Mouse (Mus musculus) forebrain, embryonic 12.5 days (tissue): ENCODE measurements around the gene St6galnac5. TPM values are rescaled to one million over a fixed set of nuclear protein-coding genes. Genes with fewer than 3 reads are reported as not detected.

Experiments used
- ATAC-seq: fragments of 200-750 bp; cut with Nextera tagmentation; 2 replicates; pipeline ENCODE4 v1.8.0; 2017; ENCODE audit warnings: moderate TSS enrichment; ENCODE audit not compliant: low FRiP score
- H3K27ac ChIP-seq: fragments of 300-500 bp; sonication (generic); 2 replicates; pipeline ENCODE4 v1.5.1; 2016; ENCODE audit warnings: mild to moderate bottlenecking
- H3K27me3 ChIP-seq: fragments of 300-500 bp; sonication (generic); 2 replicates; pipeline ENCODE4 v1.6.1; 2016; ENCODE audit warnings: mild to moderate bottlenecking
- H3K36me3 ChIP-seq: fragments of 300-500 bp; sonication (generic); replicated peaks from 2 replicates; pipeline ENCODE4 v1.6.1; 2016; ENCODE audit warnings: mild to moderate bottlenecking
- H3K4me1 ChIP-seq: fragments of 300-500 bp; sonication (generic); 2 replicates; pipeline ENCODE4 v1.6.1; 2016
- H3K4me2 ChIP-seq: fragments of 300-500 bp; sonication (generic); 2 replicates; pipeline ENCODE4 v1.6.1; 2016; ENCODE audit warnings: mild to moderate bottlenecking, moderate library complexity
- H3K4me3 ChIP-seq: fragments of 300-500 bp; sonication (generic); replicated peaks from 2 replicates; pipeline ENCODE4 v1.5.1; 2016; ENCODE audit warnings: mild to moderate bottlenecking
- H3K9ac ChIP-seq: fragments of 300-500 bp; sonication (generic); 2 replicates; pipeline ENCODE4 v1.6.1; 2016; ENCODE audit warnings: mild to moderate bottlenecking
- H3K9me3 ChIP-seq: fragments of 300-500 bp; sonication (generic); 2 replicates; pipeline ENCODE4 v1.6.1; 2016
- WGBS: fragments of 180-500 bp; shearing (Covaris S2); methylation state at CpG from one replicate; pipeline ENCODE4 v1.1.7; 2016; 5-methylcytosine and 5-hydroxymethylcytosine counted together
- polyA plus RNA-seq: library from polyadenylated mRNA; unstranded; fragments of >200 nt; fragmentation: Nextera tagmentation; extraction: Ambion mirVana; gene quantifications from 2 replicates; pipeline ENCODE4 v1.2.1, GENCODE M21; 2016

Gene St6galnac5
- polyA plus RNA-seq, 1 experiment from 2014 or later, result 3.4 TPM

DNA sequence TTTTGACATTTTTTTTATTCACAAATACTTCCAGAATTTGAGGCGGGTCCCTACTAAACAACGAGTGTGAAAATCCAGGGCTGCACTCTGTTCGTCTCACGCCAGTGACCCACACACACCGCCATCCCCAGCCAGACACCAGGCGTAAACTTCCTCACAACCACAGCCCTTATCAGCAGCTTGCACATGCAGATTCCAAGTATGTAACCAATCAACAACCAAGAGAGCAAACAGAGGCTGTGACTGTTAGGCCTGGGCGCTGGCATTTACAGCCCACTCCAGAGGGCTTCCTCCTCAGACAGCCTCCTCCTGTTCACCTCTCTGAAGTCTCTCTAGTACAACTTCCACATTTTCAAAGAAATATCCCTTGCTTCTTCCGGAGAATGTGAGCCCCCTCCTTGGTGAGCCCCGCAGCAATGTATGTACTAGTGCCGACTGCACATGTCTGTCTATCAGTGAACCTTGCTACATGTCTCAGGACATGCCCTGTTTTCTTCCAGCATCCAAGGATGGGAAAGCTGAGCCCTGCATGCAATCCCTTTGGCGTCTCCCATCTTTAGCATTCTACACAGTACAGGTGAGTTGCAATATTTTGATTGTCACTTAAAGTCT lies 2.5 kb downstream of the St6galnac5 start:
- 0 out of 2 replicates have a peak, but pooled peaks have one; percentile 5 for ATAC-seq
- H3K9me3 ChIP-seq, result no peaks in the 10 kb centered on the region
- H3K4me1 ChIP-seq, result peaks cover 18% of the 10 kb centered on the region
- 77% methylated on average over 11 of the region's 11 CpGs for WGBS
- H3K4me2 ChIP-seq, result no peak overlapping the region
- no peak overlapping the region for H3K9ac ChIP-seq
- no peaks in the 10 kb centered on the region for H3K36me3 ChIP-seq
- H3K4me3 ChIP-seq, result no peak overlapping the region
- H3K27me3 ChIP-seq, result peaks cover 32% of the 10 kb centered on the region
- no peak overlapping the region for H3K27ac ChIP-seq

DNA sequence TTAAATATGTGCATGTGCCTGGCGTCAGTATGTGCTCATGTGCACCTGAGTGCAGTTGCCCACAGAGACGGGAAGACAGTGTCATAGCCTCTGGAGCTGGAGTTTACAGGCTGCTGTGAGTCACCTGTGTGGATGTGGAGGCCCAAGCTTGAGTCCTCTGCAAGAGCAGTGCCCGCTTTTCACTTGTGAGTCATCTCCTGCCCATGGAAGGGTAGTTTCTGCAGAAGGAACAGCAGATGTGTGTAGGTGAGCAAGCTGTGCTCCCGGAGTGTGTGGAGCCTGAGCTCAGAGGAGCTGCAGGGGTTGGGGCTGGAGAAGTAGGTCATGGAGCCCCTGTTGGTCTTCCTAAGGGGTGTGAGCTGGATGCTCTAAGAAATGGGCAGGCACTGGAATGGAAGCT lies 10.7 kb downstream of the St6galnac5 start:
- peaks cover 7% of the 10 kb centered on the region for H3K4me1 ChIP-seq
- H3K4me3 ChIP-seq, result no peak overlapping the region
- 0 out of 2 replicates have a peak, but pooled peaks cover 3% of the 10 kb centered on the region for H3K9me3 ChIP-seq
- H3K27me3 ChIP-seq, result no peaks in the 10 kb centered on the region
- whole genome bisulfite sequencing, result 91% methylated on average over 4 of the region's 4 CpGs
- ATAC-seq, result no peak
- H3K9ac ChIP-seq, result no peak overlapping the region
- H3K27ac ChIP-seq, result no peak overlapping the region
- H3K4me2 ChIP-seq, result no peak overlapping the region
- no peaks in the 10 kb centered on the region for H3K36me3 ChIP-seq

DNA sequence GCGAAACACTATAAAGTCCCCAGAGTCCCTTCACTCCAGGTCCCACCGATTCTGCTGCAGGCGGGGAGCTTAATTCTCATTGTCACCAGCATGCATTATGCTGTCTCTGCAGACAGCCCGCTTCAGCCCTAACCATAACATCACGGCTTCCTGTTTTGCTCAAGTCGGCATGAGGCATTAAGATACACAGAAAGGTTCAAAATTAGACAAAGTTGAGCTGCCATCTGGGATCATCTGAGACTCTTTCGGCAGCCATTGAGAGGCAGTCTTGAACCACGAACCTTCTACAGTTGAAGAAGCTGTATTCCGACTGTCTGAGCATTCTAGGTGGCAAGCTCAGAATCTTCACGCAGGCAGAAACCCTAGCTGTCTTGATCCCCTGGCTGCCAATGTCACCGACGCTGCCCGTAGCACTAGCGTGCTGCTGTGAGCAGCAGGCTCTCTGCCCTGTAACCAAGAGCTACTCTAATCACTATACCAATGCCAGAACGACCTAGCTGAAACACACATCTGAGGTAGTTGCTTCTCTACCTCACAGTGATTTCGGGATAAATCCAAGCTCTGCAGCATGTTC lies 12.2 kb downstream of the St6galnac5 start:
- Histone ChIP-seq H3K9ac (no peak overlapping the region), H3K4me1 (peaks cover 7% of the 10 kb centered on the region), H3K36me3 (no peaks in the 10 kb centered on the region), H3K9me3 (0 out of 2 replicates have a peak, but pooled peaks cover 3% of the 10 kb centered on the region), H3K27me3 (no peaks in the 10 kb centered on the region), H3K27ac (no peak overlapping the region), H3K4me3 (no peak overlapping the region), H3K4me2 (no peak overlapping the region)
- 72% methylated on average over 16 of the region's 16 CpGs for WGBS
- no peak for ATAC-seq

DNA sequence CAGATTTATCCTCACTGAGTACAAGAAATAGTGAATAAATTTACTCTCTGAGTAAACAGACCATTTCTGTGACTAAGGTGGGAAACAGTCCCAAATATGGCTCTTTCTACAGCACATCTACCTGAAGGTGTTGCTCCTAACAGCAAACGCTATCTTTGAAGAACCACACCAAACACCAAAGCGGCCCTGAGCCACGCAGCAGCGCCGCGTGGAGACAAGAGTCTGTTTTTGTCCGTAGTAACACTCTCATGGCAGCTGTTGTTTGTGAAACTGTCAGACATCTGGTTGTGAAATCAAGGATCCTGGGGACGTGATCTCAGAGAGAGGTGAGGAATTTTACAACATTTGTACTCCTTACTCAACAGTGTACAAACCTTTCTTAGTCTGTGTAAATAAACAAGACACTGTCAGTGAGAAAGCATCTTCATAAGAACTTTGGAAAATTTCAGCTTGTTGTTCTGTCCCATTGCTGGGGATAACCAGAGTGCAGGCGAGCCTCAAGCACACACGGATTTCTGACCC lies 20.1 kb downstream of the St6galnac5 start:
- Histone ChIP-seq H3K4me3 (no peak overlapping the region), H3K9ac (no peak overlapping the region), H3K9me3 (0 out of 2 replicates have a peak, but pooled peaks cover 3% of the 10 kb centered on the region), H3K36me3 (no peaks in the 10 kb centered on the region), H3K4me2 (no peak overlapping the region), H3K27ac (no peak overlapping the region), H3K4me1 (no peaks in the 10 kb centered on the region), H3K27me3 (no peaks in the 10 kb centered on the region)
- no peak for ATAC-seq
- 83% methylated on average over 10 of the region's 10 CpGs for WGBS

DNA sequence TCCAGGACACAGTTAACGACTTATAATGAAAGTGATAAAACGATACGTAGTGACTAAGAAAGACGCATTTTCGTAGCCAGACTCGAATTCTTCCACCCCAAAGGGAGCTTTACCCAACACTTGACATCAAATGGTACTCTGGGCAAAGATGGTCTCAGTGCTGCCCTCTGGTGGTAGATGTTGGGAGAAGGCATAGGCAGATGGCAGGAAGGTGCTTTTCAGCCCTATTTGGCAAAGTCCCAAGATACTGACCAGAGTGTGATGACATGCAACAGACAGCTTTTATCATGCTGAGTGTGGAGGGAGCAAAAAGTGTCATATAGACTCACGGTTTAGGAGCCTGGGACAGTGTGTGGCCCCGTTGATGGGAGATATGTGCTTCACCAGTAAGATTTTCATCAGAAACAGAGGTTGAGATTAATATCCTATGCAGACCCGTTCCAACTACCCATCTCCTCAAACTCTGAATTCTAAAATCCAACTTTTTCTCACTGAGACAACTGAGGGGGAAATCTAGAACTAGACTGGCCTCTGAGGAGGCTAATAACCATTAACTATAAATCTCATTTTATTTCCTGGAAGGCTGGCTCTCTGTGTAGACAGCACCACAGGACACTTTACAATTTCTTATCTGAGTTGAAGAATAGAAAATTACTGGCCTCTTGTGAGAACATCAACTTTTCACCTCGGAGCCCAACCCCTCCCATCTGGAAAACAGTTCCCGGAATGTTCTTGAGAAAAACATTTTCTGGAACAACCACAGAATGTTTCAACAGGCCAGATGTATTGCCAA lies 23.5 kb downstream of the St6galnac5 start:
- no peaks in the 10 kb centered on the region for H3K36me3 ChIP-seq
- no peaks in the 10 kb centered on the region for H3K4me1 ChIP-seq
- no peaks in the 10 kb centered on the region for H3K9me3 ChIP-seq
- H3K9ac ChIP-seq, result no peak overlapping the region
- H3K4me3 ChIP-seq, result no peak overlapping the region
- no peak overlapping the region for H3K27ac ChIP-seq
- ATAC-seq, result no peak
- H3K27me3 ChIP-seq, result no peaks in the 10 kb centered on the region
- H3K4me2 ChIP-seq, result no peak overlapping the region
- WGBS, result 71% methylated on average over 11 of the region's 11 CpGs

DNA sequence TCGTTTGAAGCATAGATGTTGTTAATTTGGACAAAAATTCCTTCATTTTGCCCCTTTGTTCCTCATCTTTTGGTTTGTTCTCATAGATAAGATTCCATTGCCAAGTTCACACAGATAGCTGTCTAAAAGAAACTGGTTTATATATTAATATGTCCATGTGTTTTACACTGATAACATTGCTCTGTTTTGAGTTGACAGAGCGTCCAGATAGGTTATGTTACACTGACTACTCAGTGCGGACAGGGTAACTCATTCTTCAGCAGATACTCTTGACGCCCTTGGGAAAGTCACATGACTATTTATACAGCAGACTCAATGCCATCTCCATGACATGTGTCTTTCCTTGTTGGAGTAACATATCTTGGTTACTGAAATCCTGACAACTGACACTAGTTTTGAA lies 25.3 kb downstream of the St6galnac5 start:
- Histone ChIP-seq H3K36me3 (no peaks in the 10 kb centered on the region), H3K4me1 (no peaks in the 10 kb centered on the region), H3K4me3 (no peak overlapping the region), H3K27ac (no peak overlapping the region), H3K9ac (no peak overlapping the region), H3K4me2 (no peak overlapping the region), H3K9me3 (no peaks in the 10 kb centered on the region), H3K27me3 (no peaks in the 10 kb centered on the region)
- 93% methylated on average over 4 of the region's 4 CpGs for WGBS
- ATAC-seq, result no peak

DNA sequence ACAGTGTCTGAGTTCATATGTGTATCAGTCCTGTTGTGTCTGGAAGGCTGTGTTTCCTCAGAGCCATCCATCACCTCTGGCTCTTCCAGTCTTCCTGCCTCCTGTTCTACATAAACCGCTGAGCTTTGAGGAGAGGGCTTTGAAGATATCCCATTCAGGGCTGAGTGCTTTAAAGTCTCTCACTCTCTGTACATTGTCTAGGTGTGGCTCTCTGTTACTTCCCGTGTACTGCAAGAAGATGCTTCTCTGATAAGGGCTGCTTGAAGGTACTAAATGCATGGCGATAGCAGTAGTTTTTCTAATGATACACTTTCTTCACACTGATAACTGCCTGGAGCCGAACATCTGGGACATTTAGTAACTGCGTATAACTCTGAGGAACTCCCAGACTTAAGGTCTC lies 26.0 kb downstream of the St6galnac5 start:
- no peak for ATAC-seq
- H3K36me3 ChIP-seq, result no peaks in the 10 kb centered on the region
- WGBS, result 89% methylated on average over 5 of the region's 5 CpGs

DNA sequence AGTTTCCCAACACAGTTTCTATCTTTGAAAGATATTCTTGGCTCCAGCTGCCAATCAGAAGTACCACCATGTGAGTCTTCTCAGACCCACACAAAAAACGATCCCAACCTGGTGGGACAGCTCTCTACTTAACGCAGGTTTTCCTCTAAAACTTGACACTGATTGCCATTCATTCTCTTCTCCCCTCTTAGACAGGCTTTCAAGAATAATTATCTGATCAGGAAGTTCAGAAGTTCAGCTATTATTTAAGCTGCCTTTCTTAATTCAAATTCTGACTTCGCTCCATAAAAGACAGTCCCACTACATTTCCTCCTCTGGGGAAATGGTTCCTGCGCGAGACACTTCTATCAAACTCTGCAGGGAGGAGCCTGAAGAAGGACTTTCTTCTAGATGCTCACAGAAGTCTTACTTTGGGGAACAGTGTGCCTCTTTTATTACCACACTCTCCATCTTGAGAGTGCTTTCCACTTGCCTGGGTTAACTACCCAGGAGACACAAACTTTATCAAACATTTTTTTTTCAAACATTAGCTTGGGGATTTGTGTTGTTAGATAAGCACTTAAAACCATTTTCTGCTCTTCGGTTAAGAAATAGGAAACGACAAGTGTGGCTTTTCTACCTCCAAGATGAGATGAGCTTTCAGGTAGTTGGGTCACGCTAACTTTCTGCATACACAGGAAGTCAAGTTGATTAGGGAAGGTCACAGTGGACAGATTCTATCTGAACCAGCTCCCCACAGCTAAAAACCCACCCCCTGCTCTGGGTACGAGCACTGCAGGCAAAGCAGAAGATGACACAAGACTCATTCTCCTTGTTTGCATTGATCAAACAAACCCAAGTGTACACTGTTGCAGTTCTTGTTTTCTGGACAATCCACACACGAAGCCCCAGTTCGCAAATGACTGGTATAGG lies 30.2 kb downstream of the St6galnac5 start:
- H3K4me3 ChIP-seq, result no peak overlapping the region
- no peak for ATAC-seq
- no peaks in the 10 kb centered on the region for H3K36me3 ChIP-seq
- H3K9me3 ChIP-seq, result no peaks in the 10 kb centered on the region
- no peak overlapping the region for H3K9ac ChIP-seq
- 82% methylated on average over 11 of the region's 11 CpGs for WGBS
- H3K27ac ChIP-seq, result no peak overlapping the region
- H3K4me1 ChIP-seq, result no peaks in the 10 kb centered on the region
- no peaks in the 10 kb centered on the region for H3K27me3 ChIP-seq
- H3K4me2 ChIP-seq, result no peak overlapping the region

More for the DNA sequence above, 26.0 kb downstream of the St6galnac5 start:
- H3K4me3 ChIP-seq, result no peak overlapping the region
- H3K4me2 ChIP-seq, result no peak overlapping the region
- no peaks in the 10 kb centered on the region for H3K9me3 ChIP-seq
- no peaks in the 10 kb centered on the region for H3K27me3 ChIP-seq
- no peak overlapping the region for H3K27ac ChIP-seq
- no peak overlapping the region for H3K9ac ChIP-seq
- no peaks in the 10 kb centered on the region for H3K4me1 ChIP-seq

DNA sequence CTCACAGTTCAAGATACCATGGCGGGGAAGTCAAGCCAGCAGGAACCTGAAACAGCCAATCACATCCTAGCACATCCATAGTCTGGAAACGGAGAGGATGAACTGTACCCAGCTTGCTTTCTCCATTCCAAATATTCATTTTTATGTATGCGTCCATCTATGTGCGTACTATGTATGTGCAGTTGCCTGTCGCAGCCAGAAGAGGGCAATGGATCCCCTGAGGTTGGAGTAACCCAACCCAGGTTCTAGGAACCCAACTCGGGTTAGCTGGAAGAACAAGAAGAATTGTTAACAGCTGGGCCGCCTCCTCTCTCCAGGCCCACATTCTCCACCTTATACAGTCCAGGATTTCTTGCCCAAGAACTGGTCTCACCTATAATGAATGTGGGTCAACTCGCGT lies 31.1 kb downstream of the St6galnac5 start:
- H3K36me3 ChIP-seq, result no peaks in the 10 kb centered on the region
- no peaks in the 10 kb centered on the region for H3K9me3 ChIP-seq
- H3K27ac ChIP-seq, result no peak overlapping the region
- H3K27me3 ChIP-seq, result no peaks in the 10 kb centered on the region
- H3K4me3 ChIP-seq, result no peak overlapping the region
- no peak overlapping the region for H3K4me2 ChIP-seq
- WGBS, result 93% methylated on average over 9 of the region's 9 CpGs
- no peak overlapping the region for H3K9ac ChIP-seq
- no peaks in the 10 kb centered on the region for H3K4me1 ChIP-seq
- ATAC-seq, result no peak

DNA sequence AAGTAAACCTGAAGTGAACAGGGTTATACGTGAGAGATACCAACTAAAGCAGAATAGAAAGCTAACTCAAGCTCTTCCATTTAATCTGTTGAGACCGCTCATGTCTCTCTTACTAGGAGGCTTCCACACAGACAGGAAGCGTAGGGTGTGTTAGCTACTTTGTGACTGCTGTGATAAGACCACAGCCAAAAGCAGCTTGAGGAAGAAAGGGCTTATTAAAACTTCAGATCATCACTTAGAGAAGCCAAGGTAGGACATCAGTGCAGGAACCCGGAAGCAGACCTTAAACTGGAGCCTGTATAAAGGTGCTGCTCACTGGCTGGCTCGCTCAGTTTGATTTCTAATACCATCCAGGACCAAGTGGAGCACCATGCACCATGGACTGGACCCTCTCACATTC lies 31.7 kb downstream of the St6galnac5 start:
- no peaks in the 10 kb centered on the region for H3K27me3 ChIP-seq
- no peak overlapping the region for H3K4me3 ChIP-seq
- H3K9ac ChIP-seq, result no peak overlapping the region
- H3K27ac ChIP-seq, result no peak overlapping the region
- no peak overlapping the region for H3K4me2 ChIP-seq
- no peaks in the 10 kb centered on the region for H3K4me1 ChIP-seq
- ATAC-seq, result no peak
- 94% methylated on average over 5 of the region's 5 CpGs for WGBS
- no peaks in the 10 kb centered on the region for H3K9me3 ChIP-seq
- H3K36me3 ChIP-seq, result no peaks in the 10 kb centered on the region

DNA sequence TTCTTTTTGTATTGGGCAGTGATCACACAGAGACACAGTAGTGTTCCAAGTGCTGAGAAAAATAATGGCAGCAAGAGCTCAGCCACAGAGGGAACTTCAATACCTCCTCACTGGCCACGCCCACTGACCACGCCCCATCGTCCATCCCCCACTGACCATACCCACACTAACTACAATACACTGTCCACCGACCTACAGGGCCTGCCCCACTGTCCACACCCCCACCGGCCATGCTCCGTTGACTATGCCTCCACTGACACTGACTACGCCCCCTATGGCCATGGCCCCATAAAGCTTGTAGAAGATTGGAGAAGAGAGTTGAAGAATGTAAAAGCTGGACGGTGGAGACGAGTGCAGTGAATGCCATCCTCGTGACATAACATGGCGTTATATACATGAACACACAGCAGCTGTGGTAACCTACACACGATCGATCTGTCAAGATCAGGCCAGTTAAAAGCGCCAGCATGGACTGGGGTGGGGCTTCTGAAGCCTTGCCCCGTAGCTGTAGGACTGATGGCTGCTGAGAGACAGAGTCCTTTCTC lies 32.7 kb downstream of the St6galnac5 start:
- H3K27me3 ChIP-seq, result no peaks in the 10 kb centered on the region
- H3K36me3 ChIP-seq, result no peaks in the 10 kb centered on the region
- 0 out of 2 replicates have a peak, but pooled peaks cover 3% of the 10 kb centered on the region for H3K4me1 ChIP-seq
- H3K9ac ChIP-seq, result no peak overlapping the region
- no peak overlapping the region for H3K4me3 ChIP-seq
- no peak overlapping the region for H3K27ac ChIP-seq
- no peaks in the 10 kb centered on the region for H3K9me3 ChIP-seq
- ATAC-seq, result no peak
- no peak overlapping the region for H3K4me2 ChIP-seq
- WGBS, result 95% methylated on average over 15 of the region's 15 CpGs
